Mouse (Mus musculus) heart, embryonic 15.5 days (tissue): Measurements from ENCODE around the gene Gtf2b. TPM values are rescaled to one million over a fixed set of nuclear protein-coding genes. Genes with fewer than 3 reads are reported as not detected.

Experiments used
- ATAC-seq: fragments of 200-750 bp; cut with Nextera tagmentation; replicated peaks from 2 replicates; pipeline ENCODE4 v1.8.0; 2017; ENCODE audit warnings: low read depth, moderate TSS enrichment; ENCODE audit not compliant: insufficient number of reproducible peaks, insufficient read depth, low FRiP score
- H3K27ac ChIP-seq: fragments of 300-500 bp; sonication (generic); 2 replicates; pipeline ENCODE4 v1.5.1; 2015; ENCODE audit warnings: mild to moderate bottlenecking, inconsistent platforms
- H3K27me3 ChIP-seq: fragments of 300-500 bp; sonication (generic); 2 replicates; pipeline ENCODE4 v1.6.1; 2015; ENCODE audit warnings: inconsistent platforms
- H3K36me3 ChIP-seq: fragments of 300-500 bp; sonication (generic); 2 replicates; pipeline ENCODE4 v1.6.1; 2015; ENCODE audit warnings: mild to moderate bottlenecking, inconsistent platforms
- H3K4me1 ChIP-seq: fragments of 300-500 bp; sonication (generic); replicated peaks from 2 replicates; pipeline ENCODE4 v1.6.1; 2015; ENCODE audit warnings: inconsistent platforms
- H3K4me2 ChIP-seq: fragments of 300-500 bp; sonication (generic); 2 replicates; pipeline ENCODE4 v1.6.1; 2015; ENCODE audit warnings: inconsistent platforms, mild to moderate bottlenecking, moderate library complexity
- H3K4me3 ChIP-seq: fragments of 300-500 bp; sonication (generic); 2 replicates; pipeline ENCODE4 v1.5.1; 2015; ENCODE audit warnings: mild to moderate bottlenecking, inconsistent platforms
- H3K9ac ChIP-seq: fragments of 300-500 bp; sonication (generic); 2 replicates; pipeline ENCODE4 v1.6.1; 2015; ENCODE audit warnings: mild to moderate bottlenecking, inconsistent platforms
- H3K9me3 ChIP-seq: fragments of 300-500 bp; sonication (generic); replicated peaks from 2 replicates; pipeline ENCODE4 v1.6.1; 2016; ENCODE audit warnings: inconsistent platforms
- WGBS: fragments of 180-500 bp; shearing (Covaris S2); methylation state at CpG from one replicate; pipeline ENCODE4 v1.1.7; 2015; ENCODE audit warnings: mixed read lengths; 5-methylcytosine and 5-hydroxymethylcytosine counted together
- polyA plus RNA-seq: library from polyadenylated mRNA; unstranded; fragments of >200 nt; fragmentation: Nextera tagmentation; extraction: Ambion mirVana; gene quantifications from 2 replicates; pipeline ENCODE4 v1.2.1, GENCODE M21; 2015

Gtf2b gene
- polyA plus RNA-seq, 1 experiment from 2014 or later, result 58.4 TPM

DNA sequence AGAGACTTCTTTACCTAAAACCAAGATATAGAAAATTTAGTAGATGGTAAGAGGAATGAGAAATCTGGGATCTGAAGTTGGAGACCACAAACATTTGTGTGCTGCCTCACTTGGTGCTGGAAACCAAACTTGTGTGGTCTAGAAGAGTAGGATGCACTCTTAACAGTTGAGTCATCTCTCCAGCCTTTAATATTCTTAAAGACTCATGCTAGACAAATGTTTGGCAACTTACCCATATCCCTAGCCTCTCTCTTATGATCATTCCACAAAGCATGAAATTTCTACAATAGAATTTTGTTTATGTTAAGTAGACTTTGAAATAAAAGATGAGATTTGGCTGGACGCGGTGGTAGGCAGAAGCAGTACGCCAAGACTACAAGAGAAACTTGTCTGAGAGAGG is 52.7 kb downstream of the Gtf2b start:
- Histone ChIP-seq H3K27ac (no peak overlapping the region), H3K9ac (no peak overlapping the region), H3K4me2 (no peak overlapping the region), H3K4me3 (no peak overlapping the region), H3K36me3 (peaks cover 17% of the 10 kb centered on the region; the same call in 1 of the 2 replicates), H3K9me3 (no peaks in the 10 kb centered on the region), H3K4me1 (no peaks in the 10 kb centered on the region), H3K27me3 (no peaks in the 10 kb centered on the region)
- ATAC-seq, result no peak
- WGBS, result 88% methylated on average over 3 of the region's 3 CpGs

DNA sequence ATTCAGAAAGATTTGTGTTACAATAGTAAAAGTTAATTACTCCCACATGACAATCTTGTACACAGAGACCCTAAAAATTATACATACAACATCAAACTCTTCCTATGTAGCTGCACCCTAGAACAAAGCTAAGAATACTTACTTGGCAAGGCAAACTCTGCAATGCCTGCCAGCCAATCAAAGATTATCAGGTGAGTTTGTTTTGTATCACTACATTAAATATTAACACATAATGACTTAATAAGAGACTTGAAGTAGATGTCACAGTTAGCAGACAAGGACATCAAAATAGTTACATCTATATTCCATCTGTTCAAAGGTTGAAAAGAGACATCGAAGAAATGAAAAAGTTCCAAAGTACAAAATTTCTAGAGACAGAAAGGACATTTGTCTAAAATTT is 58.8 kb downstream of the Gtf2b start:
- no peaks in the 10 kb centered on the region for H3K9me3 ChIP-seq
- H3K4me2 ChIP-seq, result no peak overlapping the region
- ATAC-seq, result no peak
- peaks cover 29% of the 10 kb centered on the region for H3K36me3 ChIP-seq
- H3K4me1 ChIP-seq, result no peaks in the 10 kb centered on the region
- 95% methylated on average over 1 of the region's 1 CpGs for WGBS
- no peak overlapping the region for H3K9ac ChIP-seq
- H3K27me3 ChIP-seq, result no peaks in the 10 kb centered on the region
- no peak overlapping the region for H3K4me3 ChIP-seq
- no peak overlapping the region for H3K27ac ChIP-seq

DNA sequence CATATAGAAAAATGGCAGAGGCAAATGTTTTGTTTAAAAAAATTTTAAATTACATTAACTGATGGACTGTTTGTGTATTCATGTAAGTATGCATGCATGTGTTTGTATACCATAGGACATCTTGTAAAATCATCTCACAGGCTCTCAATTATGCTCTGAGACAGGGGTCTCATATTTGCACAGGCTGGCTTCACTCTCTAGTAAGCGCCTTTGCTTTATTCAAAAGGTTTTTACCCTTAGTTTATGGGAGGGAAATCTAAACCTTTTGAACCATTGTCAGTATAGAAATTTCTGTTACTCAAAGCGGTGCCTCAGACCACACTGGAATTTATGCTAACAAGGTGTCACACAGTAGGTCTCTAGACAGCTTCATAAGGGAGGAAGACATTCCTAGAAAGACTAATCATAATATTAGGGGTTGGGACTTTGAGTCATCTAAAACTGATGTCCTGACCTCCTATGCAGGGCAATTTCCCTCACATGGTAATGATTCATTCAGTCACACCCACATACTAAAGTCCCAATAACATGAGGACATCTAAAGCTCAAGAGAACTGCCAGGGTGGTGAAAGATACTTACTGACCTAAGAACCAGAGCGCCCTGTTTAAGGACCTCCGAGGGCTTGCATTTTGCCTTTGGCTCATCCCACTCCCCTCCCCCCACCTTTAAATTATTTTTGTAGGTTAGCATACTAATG is 61.8 kb downstream of the Gtf2b start:
- ATAC-seq, result no peak
- H3K4me2 ChIP-seq, result no peak overlapping the region
- H3K27ac ChIP-seq, result no peak overlapping the region
- H3K4me1 ChIP-seq, result no peaks in the 10 kb centered on the region
- 93% methylated on average over 4 of the region's 4 CpGs for WGBS
- no peak overlapping the region for H3K9ac ChIP-seq
- no peaks in the 10 kb centered on the region for H3K9me3 ChIP-seq
- no peaks in the 10 kb centered on the region for H3K27me3 ChIP-seq
- H3K36me3 ChIP-seq, result peaks cover 27% of the 10 kb centered on the region
- H3K4me3 ChIP-seq, result no peak overlapping the region

DNA sequence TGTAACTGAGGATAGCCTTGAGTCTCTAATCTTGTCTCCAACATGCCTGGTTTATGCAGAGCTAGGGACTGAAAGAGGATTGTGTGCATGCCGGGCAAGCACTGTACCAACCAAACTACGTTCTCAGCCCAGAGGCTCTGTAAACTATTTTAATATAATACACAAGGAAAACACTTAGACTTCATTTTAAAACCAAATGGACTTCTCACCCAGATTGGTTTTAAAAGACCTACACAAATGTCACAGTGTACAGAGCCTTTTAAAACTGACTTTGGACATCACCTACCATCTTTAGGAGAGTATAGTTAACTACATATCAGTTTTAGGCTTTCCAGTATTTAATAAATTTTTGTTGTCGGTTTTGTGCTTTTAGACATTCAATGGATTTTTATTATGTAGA is 68.1 kb downstream of the Gtf2b start:
- Histone ChIP-seq H3K27ac (no peak overlapping the region), H3K4me3 (no peak overlapping the region), H3K4me1 (no peaks in the 10 kb centered on the region), H3K27me3 (no peaks in the 10 kb centered on the region), H3K4me2 (no peak overlapping the region), H3K9me3 (no peaks in the 10 kb centered on the region), H3K36me3 (peaks cover 15% of the 10 kb centered on the region), H3K9ac (no peak overlapping the region)
- no peak for ATAC-seq
- 84% methylated on average over 3 of the region's 3 CpGs for WGBS

Other genes starting within 250 kb of the Gtf2b start
- 3.5 and 5.9 TPM in 2 replicates for gene Gbp7, start 234.7 kb upstream of the Gtf2b start, polyA plus RNA-seq
- 1.8 and 3.0 TPM in 2 replicates for gene Gbp3, start 205.0 kb upstream of the Gtf2b start, polyA plus RNA-seq
- gene Gbp2b, start 170.2 kb upstream of the Gtf2b start, polyA plus RNA-seq, result not detected in 2 replicates
- 2.2 and 3.4 TPM in 2 replicates for gene Gbp2, start 144.4 kb upstream of the Gtf2b start, polyA plus RNA-seq
- 12.2 and 13.6 TPM in 2 replicates for gene Kyat3, start 64.0 kb upstream of the Gtf2b start, polyA plus RNA-seq
- 31.9 and 36.2 TPM in 2 replicates for gene Pkn2, start 117.0 kb downstream of the Gtf2b start, polyA plus RNA-seq